Mouse (Mus musculus): Measurements from ENCODE around the gene Mab21l1. TPM values are rescaled to one million over a fixed set of nuclear protein-coding genes. Genes with fewer than 3 reads are reported as not detected.

Gene Mab21l1
- polyA plus RNA-seq, 1 experiment from 2014 or later = 92.8 TPM

GRCm38 (mm10) chr3:55753872-55754271 is 28.4 kb upstream of the Mab21l1 start:
- H3K4me2 ChIP-seq = no peak overlapping the region
- H3K9me3 ChIP-seq (ENCODE audit: control insufficient read depth, low read length) = no peaks in the 10 kb centered on the region
- no peak for ATAC-seq (ENCODE audit: low FRiP score)
- DNase-seq (ENCODE audit: low spot score, missing footprints) = no peak
- H3K4me1 ChIP-seq (ENCODE audit: control insufficient read depth, insufficient read depth, low read length) = peaks cover 50% of the 10 kb centered on the region
- WGBS = 66% methylated on average over 6 of the region's 6 CpGs
- peak overlapping the region; percentile 70 for H3K27ac ChIP-seq (ENCODE audit: low read depth, low read length)
- no peak overlapping the region for H3K9ac ChIP-seq (ENCODE audit: low read length)
- no peaks in the 10 kb centered on the region for H3K36me3 ChIP-seq (ENCODE audit: control insufficient read depth, insufficient read depth, low read length)
- H3K27me3 ChIP-seq (ENCODE audit: control insufficient read depth, insufficient read depth, low read length) = no peaks in the 10 kb centered on the region; the same call in 1 of the 2 replicates
- H3K4me3 ChIP-seq (ENCODE audit: low read depth, low read length) = no peak overlapping the region

DNA sequence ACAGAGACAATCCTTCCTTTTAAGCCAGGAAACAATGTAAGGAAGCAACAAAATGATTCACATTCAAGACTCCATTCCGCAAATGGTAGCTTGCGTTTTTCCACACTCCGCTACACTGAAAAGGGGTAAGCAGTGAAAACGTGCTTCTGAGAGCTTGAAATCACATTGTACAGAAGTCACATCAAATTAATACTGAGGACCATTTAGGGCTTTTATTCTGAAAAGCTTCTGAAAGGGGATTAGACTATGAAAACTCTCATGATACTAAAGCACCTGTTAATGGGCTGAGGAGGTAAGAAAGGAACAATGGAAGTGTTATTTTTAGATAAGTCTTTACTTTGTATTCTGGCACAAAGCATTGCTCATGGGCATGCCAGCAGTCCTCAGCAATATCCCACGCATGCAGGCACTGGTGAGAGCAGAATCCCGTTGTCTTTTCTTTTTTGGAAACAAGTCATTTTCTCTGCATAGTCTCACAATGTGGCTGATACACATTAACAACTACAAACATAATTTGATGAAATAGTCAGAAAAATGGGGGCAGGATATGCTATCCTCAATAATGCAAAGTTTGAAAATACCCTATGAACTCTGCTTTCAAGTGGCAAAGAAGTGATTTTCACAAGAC is 27.2 kb upstream of the Mab21l1 start:
- Histone ChIP-seq H3K27ac (ENCODE audit: low read depth, low read length) (peak overlapping the region; percentile 70; the same call in 1 of the 2 replicates), H3K4me2 (peak overlapping the region; percentile 6; the same call in 1 of the 2 replicates), H3K27me3 (ENCODE audit: control insufficient read depth, insufficient read depth, low read length) (no peaks in the 10 kb centered on the region; the same call in 1 of the 2 replicates), H3K4me1 (ENCODE audit: control insufficient read depth, insufficient read depth, low read length) (peaks cover 50% of the 10 kb centered on the region), H3K9me3 (ENCODE audit: control insufficient read depth, low read length) (no peaks in the 10 kb centered on the region), H3K9ac (ENCODE audit: low read length) (no peak overlapping the region), H3K4me3 (ENCODE audit: low read depth, low read length) (no peak overlapping the region), H3K36me3 (ENCODE audit: control insufficient read depth, insufficient read depth, low read length) (no peaks in the 10 kb centered on the region)
- DNase-seq (ENCODE audit: low spot score, missing footprints) = no peak
- WGBS = 30% methylated on average over 6 of the region's 6 CpGs
- peak; percentile 31; the same call in 1 of the 2 replicates for ATAC-seq (ENCODE audit: low FRiP score)

- H3K4me3 ChIP-seq (ENCODE audit: low read depth, low read length) = no peak overlapping the region
- H3K27me3 ChIP-seq (ENCODE audit: control insufficient read depth, insufficient read depth, low read length) = no peaks in the 10 kb centered on the region; the same call in 1 of the 2 replicates
- peak overlapping the region; percentile 29; the same call in 1 of the 2 replicates for H3K4me2 ChIP-seq
- H3K27ac ChIP-seq (ENCODE audit: low read depth, low read length) = peak overlapping the region; percentile 70
- DNase-seq (ENCODE audit: low spot score, missing footprints) (peak; percentile 94), ATAC-seq (ENCODE audit: low FRiP score) (peak; percentile 85)
- H3K9ac ChIP-seq (ENCODE audit: low read length) = peak overlapping the region; percentile 12; the same call in 1 of the 2 replicates
- no peaks in the 10 kb centered on the region for H3K36me3 ChIP-seq (ENCODE audit: control insufficient read depth, insufficient read depth, low read length)
- WGBS = 23% methylated on average over 11 of the region's 11 CpGs
- peaks cover 44% of the 10 kb centered on the region for H3K4me1 ChIP-seq (ENCODE audit: control insufficient read depth, insufficient read depth, low read length)
- no peaks in the 10 kb centered on the region for H3K9me3 ChIP-seq (ENCODE audit: control insufficient read depth, low read length)
Measured at GRCm38 (mm10) chr3:55755805-55756601, 26.3 kb upstream of the Mab21l1 start.

DNA sequence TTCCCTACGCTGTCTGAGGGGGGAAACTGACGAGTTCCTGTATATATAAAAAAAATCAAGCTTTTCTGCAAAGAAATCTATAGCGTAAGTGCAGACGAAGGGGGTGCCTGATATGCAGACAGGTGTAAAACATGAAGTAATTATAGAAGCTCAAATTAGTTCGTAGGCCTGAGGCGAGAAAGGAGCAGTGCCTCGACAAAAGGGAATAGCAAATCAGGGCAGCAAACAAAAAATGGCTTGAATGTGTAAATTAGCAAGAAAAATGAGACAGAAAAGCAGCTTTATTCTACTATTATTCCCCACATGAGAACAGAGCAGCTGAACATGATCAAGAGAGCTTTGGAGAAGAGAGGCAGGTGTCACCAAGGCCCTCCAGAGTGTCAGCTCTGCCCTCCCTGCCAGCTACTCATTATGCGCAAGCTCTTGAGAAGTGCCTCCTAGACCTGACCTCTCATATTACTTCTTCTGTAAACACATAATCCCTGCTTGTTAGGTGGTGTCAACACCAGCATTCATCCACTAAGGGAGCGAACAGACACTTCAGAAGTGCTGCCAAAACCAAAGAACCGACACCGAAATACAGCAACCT is 25.6 kb upstream of the Mab21l1 start:
- H3K4me1 ChIP-seq (ENCODE audit: control insufficient read depth, insufficient read depth, low read length) = peaks cover 39% of the 10 kb centered on the region
- no peak overlapping the region for H3K9ac ChIP-seq (ENCODE audit: low read length)
- WGBS = 38% methylated on average over 11 of the region's 11 CpGs
- peak overlapping the region; percentile 70 for H3K27ac ChIP-seq (ENCODE audit: low read depth, low read length)
- H3K27me3 ChIP-seq (ENCODE audit: control insufficient read depth, insufficient read depth, low read length) = no peaks in the 10 kb centered on the region; the same call in 1 of the 2 replicates
- H3K4me2 ChIP-seq = peak overlapping the region; percentile 29; the same call in 1 of the 2 replicates
- DNase-seq (ENCODE audit: low spot score, missing footprints) (peak; percentile 92), ATAC-seq (ENCODE audit: low FRiP score) (peak; percentile 58)
- H3K4me3 ChIP-seq (ENCODE audit: low read depth, low read length) = no peak overlapping the region
- no peaks in the 10 kb centered on the region for H3K9me3 ChIP-seq (ENCODE audit: control insufficient read depth, low read length)
- H3K36me3 ChIP-seq (ENCODE audit: control insufficient read depth, insufficient read depth, low read length) = no peaks in the 10 kb centered on the region

DNA sequence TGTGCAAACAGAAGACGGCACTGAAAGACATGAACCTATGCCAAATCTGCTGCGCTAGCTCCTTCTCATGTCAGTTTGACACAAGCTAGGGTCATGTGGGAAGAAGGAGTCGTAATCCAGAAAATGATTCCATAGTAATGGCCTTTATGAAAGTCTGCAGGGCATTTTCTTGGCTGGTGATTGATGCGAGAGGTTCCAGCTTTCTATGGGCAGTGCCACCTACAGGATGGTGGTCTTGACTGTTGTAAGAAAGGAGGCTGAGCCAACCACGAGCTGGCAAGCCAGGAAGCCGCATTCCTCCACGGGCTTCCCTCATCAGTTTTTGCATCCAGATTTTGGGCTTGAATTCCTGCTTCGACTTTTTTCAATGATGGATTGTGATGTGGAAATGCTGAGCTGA is 24.0 kb upstream of the Mab21l1 start:
- WGBS = 72% methylated on average over 8 of the region's 8 CpGs
- H3K4me3 ChIP-seq (ENCODE audit: low read depth, low read length) = no peak overlapping the region
- H3K27me3 ChIP-seq (ENCODE audit: control insufficient read depth, insufficient read depth, low read length) = no peaks in the 10 kb centered on the region; the same call in 1 of the 2 replicates
- no peaks in the 10 kb centered on the region for H3K9me3 ChIP-seq (ENCODE audit: control insufficient read depth, low read length)
- H3K27ac ChIP-seq (ENCODE audit: low read depth, low read length) = no peak overlapping the region
- peaks cover 38% of the 10 kb centered on the region for H3K4me1 ChIP-seq (ENCODE audit: control insufficient read depth, insufficient read depth, low read length)
- no peak overlapping the region for H3K9ac ChIP-seq (ENCODE audit: low read length)
- H3K4me2 ChIP-seq = no peak overlapping the region
- H3K36me3 ChIP-seq (ENCODE audit: control insufficient read depth, insufficient read depth, low read length) = no peaks in the 10 kb centered on the region
- no peak for ATAC-seq (ENCODE audit: low FRiP score)
- DNase-seq (ENCODE audit: low spot score, missing footprints) = no peak

DNA sequence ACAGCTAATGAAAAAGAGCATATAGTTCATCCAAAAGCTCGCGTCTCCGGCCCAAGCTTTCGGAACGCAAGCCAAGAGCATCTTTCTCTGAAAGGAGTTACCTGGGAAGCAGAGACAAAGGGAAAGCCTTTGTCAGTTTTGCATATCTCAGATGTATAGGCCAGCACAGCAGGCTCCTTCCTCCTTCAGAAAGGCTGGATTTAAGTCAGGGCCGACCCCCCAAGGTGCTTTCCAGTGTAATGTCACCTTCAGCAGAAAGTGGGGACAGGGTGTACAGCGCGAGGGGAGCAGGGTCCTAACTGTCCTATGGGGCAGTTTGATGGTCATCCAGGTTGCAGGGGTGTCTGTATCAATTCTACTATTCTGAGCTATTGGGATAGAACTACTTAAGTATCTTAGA is 18.7 kb upstream of the Mab21l1 start:
- Histone ChIP-seq H3K4me1 (ENCODE audit: control insufficient read depth, insufficient read depth, low read length) (no peaks in the 10 kb centered on the region), H3K4me2 (no peak overlapping the region), H3K27me3 (ENCODE audit: control insufficient read depth, insufficient read depth, low read length) (no peaks in the 10 kb centered on the region), H3K27ac (ENCODE audit: low read depth, low read length) (no peak overlapping the region), H3K9me3 (ENCODE audit: control insufficient read depth, low read length) (no peaks in the 10 kb centered on the region), H3K36me3 (ENCODE audit: control insufficient read depth, insufficient read depth, low read length) (no peaks in the 10 kb centered on the region), H3K9ac (ENCODE audit: low read length) (no peak overlapping the region), H3K4me3 (ENCODE audit: low read depth, low read length) (no peak overlapping the region)
- no peak for DNase-seq (ENCODE audit: low spot score, missing footprints)
- no peak for ATAC-seq (ENCODE audit: low FRiP score)
- 21% methylated on average over 8 of the region's 8 CpGs for WGBS

DNA sequence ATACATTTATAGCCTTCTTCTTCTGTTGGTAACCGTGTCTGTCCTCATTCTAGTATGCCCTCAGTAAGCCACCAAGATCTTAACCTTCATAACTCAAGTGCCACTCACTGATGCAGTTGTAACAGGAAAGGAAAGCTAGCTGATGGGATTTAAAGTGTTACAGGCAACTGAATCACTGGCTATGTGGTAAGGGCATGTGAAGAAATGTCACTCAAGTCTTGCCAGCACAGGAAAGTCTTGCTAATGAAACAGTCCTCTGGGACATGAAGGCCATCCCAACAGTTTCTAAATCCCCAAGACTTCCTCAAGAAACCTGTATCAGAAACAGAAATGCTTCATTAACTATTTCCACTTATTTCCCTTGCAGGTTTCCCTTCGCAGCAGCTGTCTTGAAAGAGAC is 13.7 kb upstream of the Mab21l1 start:
- no peak for DNase-seq (ENCODE audit: low spot score, missing footprints)

DNA sequence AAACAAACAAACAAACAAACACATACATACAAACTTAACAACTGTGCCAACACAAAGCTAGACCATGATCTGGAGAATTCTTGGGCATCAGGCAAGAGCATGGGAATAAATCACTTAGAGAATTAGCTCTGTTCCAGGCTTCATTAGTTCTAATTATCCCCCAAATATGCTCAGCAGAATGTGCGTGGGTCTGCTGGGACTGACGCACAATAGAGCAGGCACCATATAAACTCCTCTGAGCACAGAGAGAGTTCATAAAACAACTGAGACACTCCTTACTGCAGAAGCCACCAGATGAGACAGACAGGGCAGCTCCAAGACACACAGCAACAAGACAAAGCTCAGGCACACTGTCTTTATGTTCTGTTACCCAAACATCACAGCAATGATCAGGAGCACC is 13.0 kb upstream of the Mab21l1 start:
- no peaks in the 10 kb centered on the region for H3K9me3 ChIP-seq (ENCODE audit: control insufficient read depth, low read length)
- H3K27ac ChIP-seq (ENCODE audit: low read depth, low read length) = no peak overlapping the region
- WGBS = 92% methylated on average over 2 of the region's 2 CpGs
- no peak overlapping the region for H3K9ac ChIP-seq (ENCODE audit: low read length)
- no peak overlapping the region for H3K4me2 ChIP-seq
- DNase-seq (ENCODE audit: low spot score, missing footprints) (no peak), ATAC-seq (ENCODE audit: low FRiP score) (no peak)
- no peaks in the 10 kb centered on the region for H3K27me3 ChIP-seq (ENCODE audit: control insufficient read depth, insufficient read depth, low read length)
- no peaks in the 10 kb centered on the region; the same call in 1 of the 2 replicates for H3K4me1 ChIP-seq (ENCODE audit: control insufficient read depth, insufficient read depth, low read length)
- no peak overlapping the region for H3K4me3 ChIP-seq (ENCODE audit: low read depth, low read length)
- no peaks in the 10 kb centered on the region for H3K36me3 ChIP-seq (ENCODE audit: control insufficient read depth, insufficient read depth, low read length)

More for the DNA sequence above, 13.7 kb upstream of the Mab21l1 start:
- WGBS = 91% methylated on average over 2 of the region's 2 CpGs
- Histone ChIP-seq H3K27me3 (ENCODE audit: control insufficient read depth, insufficient read depth, low read length) (no peaks in the 10 kb centered on the region), H3K36me3 (ENCODE audit: control insufficient read depth, insufficient read depth, low read length) (no peaks in the 10 kb centered on the region), H3K9ac (ENCODE audit: low read length) (no peak overlapping the region), H3K27ac (ENCODE audit: low read depth, low read length) (no peak overlapping the region), H3K9me3 (ENCODE audit: control insufficient read depth, low read length) (no peaks in the 10 kb centered on the region), H3K4me1 (ENCODE audit: control insufficient read depth, insufficient read depth, low read length) (no peaks in the 10 kb centered on the region), H3K4me3 (ENCODE audit: low read depth, low read length) (no peak overlapping the region), H3K4me2 (no peak overlapping the region)
- ATAC-seq (ENCODE audit: low FRiP score) = no peak

All from midbrain, embryonic 11.5 days (tissue).